Mouse (Mus musculus) E14TG2a.4 (cell line): ENCODE data around the gene Samd3.

Experiments used
- H3K27me3 ChIP-seq: 2 replicates; pipeline ENCODE4 v1.6.1; 2014; ENCODE audit warnings: low read length, control low read depth; ENCODE audit not compliant: insufficient read depth
- H3K36me3 ChIP-seq: 2 replicates; pipeline ENCODE4 v1.6.1; 2014; ENCODE audit warnings: low read length, control low read depth; ENCODE audit not compliant: insufficient read depth
- H3K4me1 ChIP-seq: replicated peaks from 2 replicates; pipeline ENCODE4 v1.6.1; 2014; ENCODE audit warnings: low read depth, low read length, control low read depth
- H3K4me3 ChIP-seq: replicated peaks from 2 replicates; pipeline ENCODE4 v1.5.1; 2014; ENCODE audit warnings: mild to moderate bottlenecking, low read length
- H3K9me3 ChIP-seq: 2 replicates; pipeline ENCODE4 v1.6.1; 2014; ENCODE audit warnings: low read length, control low read depth
- CTCF ChIP-seq: conservative IDR thresholded peaks from 2 replicates; pipeline ENCODE4 v1.5.1; 2014; ENCODE audit warnings: low read length
- NANOG ChIP-seq: IDR thresholded peaks from 2 replicates; pipeline ENCODE4 v1.6.1; 2014; ENCODE audit warnings: borderline replicate concordance, low read length, mixed read lengths
- POU5F1 ChIP-seq: IDR thresholded peaks from 2 replicates; pipeline ENCODE4 v1.6.1; 2014; ENCODE audit warnings: low read length, borderline replicate concordance

The Samd3 gene

DNA sequence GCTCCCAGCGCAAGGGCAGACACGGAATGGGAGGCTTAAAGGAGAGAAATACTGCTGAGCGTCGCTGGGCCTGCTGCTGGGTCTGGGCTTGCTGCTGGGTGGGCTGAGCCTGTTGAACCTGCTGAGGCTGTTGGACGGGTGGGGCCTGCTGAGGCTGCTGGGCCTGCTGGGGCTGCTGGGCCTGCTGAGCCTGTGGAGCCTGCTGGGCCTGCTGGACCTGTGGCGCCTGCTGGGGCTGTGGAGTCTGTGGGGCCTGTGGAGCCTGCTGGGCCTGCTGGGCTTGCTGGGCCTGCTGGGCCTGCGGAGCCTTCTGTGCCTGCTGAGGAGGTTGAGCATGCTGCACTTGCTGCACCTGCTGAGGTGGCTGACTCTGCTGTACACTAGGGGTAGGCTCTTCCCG, 50.5 kb downstream of the Samd3 start:
- Histone ChIP-seq H3K27me3 (no peaks in the 10 kb centered on the region), H3K36me3 (no peaks in the 10 kb centered on the region), H3K9me3 (no peaks in the 10 kb centered on the region), H3K4me1 (peaks cover 13% of the 10 kb centered on the region; the same call in 1 of the 2 replicates), H3K4me3 (no peak overlapping the region)
- no peak for TF ChIP-seq CTCF
- no peak for TF ChIP-seq POU5F1
- no peak for TF ChIP-seq NANOG

DNA sequence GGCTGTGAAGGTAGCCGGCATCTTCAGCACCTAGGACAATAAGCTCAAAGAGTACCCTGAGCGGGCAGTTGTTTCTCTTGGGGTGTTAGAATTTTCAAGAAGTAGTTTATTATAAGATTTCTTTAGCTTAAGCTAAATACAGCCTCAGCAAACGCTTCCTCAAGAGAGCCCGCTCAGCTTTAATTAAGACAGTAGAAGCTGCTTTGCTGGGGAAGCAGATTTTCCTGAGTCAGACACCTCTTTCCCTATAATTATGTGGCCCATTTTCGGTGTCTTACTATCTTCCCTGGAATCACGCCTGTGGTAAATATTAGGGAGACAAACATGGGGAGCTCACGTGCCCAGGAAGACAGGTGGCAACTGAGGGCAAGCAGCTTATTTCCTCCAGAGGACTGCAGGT, 57.6 kb downstream of the Samd3 start:
- Histone ChIP-seq H3K27me3 (no peaks in the 10 kb centered on the region), H3K36me3 (no peaks in the 10 kb centered on the region), H3K4me3 (no peak overlapping the region), H3K9me3 (no peaks in the 10 kb centered on the region), H3K4me1 (peaks cover 3% of the 10 kb centered on the region; the same call in 1 of the 2 replicates)
- TF ChIP-seq POU5F1 = no peak
- no peak for TF ChIP-seq NANOG
- no peak for TF ChIP-seq CTCF

GRCm38 (mm10) chr10:26297200-26297599, 67.7 kb downstream of the Samd3 start:
- no peak for TF ChIP-seq NANOG
- TF ChIP-seq POU5F1 = no peak
- no peak for TF ChIP-seq CTCF
- Histone ChIP-seq H3K36me3 (no peaks in the 10 kb centered on the region), H3K9me3 (no peaks in the 10 kb centered on the region), H3K27me3 (no peaks in the 10 kb centered on the region), H3K4me3 (no peak overlapping the region), H3K4me1 (no peaks in the 10 kb centered on the region)

DNA sequence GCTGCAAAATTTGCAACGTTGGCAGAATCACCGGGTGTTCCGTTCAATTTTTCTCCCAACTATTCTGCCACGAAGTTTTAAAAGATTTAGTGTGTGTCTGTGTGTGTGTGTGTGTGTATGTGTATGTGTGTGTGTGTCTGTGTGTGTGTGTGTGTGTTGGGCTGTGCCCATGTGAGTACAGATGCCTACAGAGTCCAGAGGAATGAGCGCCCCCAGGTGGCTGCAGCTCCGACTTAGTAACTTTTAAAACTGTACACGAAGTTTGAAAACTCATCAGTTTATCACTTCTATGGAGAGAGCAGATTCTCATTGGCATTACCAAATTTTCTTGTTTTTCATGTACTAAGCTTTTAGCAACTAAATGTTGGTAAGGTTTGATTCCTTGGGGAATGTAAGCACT, 68.1 kb downstream of the Samd3 start:
- no peaks in the 10 kb centered on the region for H3K27me3 ChIP-seq
- no peak overlapping the region for H3K4me3 ChIP-seq
- H3K9me3 ChIP-seq = no peaks in the 10 kb centered on the region
- no peaks in the 10 kb centered on the region for H3K4me1 ChIP-seq
- TF ChIP-seq NANOG = no peak
- no peak for TF ChIP-seq CTCF
- no peak for TF ChIP-seq POU5F1
- H3K36me3 ChIP-seq = no peaks in the 10 kb centered on the region

- Histone ChIP-seq H3K4me3 (no peak overlapping the region), H3K4me1 (no peaks in the 10 kb centered on the region), H3K9me3 (no peaks in the 10 kb centered on the region), H3K36me3 (no peaks in the 10 kb centered on the region), H3K27me3 (no peaks in the 10 kb centered on the region)
- TF ChIP-seq CTCF (no peak), POU5F1 (no peak), NANOG (no peak)
Measured at GRCm38 (mm10) chr10:26302336-26302735, 72.8 kb downstream of the Samd3 start.

DNA sequence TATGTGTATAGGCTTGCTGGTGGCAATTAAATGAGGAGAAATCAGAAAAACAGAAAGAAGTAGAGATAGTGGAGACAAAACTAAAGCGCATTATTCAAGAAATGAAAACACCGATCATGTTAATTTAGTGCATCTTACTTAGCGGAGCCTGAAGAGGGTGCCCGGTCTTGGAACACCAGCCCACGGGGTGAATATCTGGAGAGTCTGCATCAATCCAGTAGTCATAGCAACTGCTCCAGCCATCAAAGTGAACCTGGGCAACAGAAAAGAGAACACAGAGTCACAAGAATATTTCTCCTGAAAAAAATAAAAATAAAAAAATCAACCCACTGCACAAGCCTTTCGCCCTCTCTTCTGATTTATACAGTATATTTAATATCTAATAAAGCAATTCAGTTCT, 74.0 kb downstream of the Samd3 start:
- H3K9me3 ChIP-seq = no peaks in the 10 kb centered on the region
- TF ChIP-seq POU5F1 = no peak
- TF ChIP-seq CTCF = no peak
- TF ChIP-seq NANOG = no peak
- no peak overlapping the region for H3K4me3 ChIP-seq
- no peaks in the 10 kb centered on the region for H3K36me3 ChIP-seq
- no peaks in the 10 kb centered on the region for H3K27me3 ChIP-seq
- H3K4me1 ChIP-seq = no peaks in the 10 kb centered on the region

DNA sequence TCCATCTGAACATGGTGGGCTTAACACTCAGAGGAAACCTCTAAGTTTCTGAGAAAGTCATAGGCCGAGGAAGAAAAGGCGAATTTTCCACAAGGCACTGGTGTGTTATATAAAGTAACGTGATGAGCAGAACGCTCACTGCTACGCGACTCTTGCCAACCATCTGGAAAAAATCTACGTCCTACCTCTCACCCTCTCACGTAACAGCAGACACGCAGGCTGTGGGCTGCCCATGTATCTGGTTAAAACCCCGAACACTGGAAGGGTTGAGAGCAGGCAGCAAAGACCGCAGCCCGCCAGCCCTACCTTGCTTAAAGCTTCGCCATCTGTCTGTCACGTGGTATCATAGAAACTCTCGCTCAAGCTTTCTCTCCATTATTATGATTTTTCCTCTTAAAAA, 84.8 kb downstream of the Samd3 start:
- H3K9me3 ChIP-seq = no peaks in the 10 kb centered on the region
- no peaks in the 10 kb centered on the region for H3K4me1 ChIP-seq
- H3K36me3 ChIP-seq = no peaks in the 10 kb centered on the region
- H3K4me3 ChIP-seq = no peak overlapping the region
- H3K27me3 ChIP-seq = no peaks in the 10 kb centered on the region
- TF ChIP-seq POU5F1 (no peak), CTCF (no peak), NANOG (no peak)

DNA sequence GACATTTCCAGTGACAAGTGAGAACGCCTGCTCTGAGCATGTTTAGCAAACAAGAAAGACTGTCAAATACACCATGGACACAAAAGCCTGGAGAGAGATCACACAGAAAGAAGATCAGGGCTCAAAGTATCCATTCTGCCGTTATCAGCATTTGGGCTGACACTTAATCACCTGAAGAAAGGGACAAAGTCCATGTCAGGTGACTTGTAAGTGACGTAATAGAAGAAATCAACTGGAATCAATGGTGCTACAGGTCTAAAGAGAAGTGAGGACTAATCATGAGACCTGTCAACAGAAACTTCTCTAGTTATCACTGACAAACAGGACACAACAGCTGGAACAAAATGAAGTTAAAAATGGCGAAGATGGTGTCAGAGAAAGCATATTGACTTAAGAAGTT, 91.2 kb downstream of the Samd3 start:
- TF ChIP-seq NANOG (no peak), CTCF (no peak), POU5F1 (no peak)
- H3K4me1 ChIP-seq = 0 out of 2 replicates have a peak, but pooled peaks cover 2% of the 10 kb centered on the region
- H3K9me3 ChIP-seq = no peaks in the 10 kb centered on the region
- no peaks in the 10 kb centered on the region for H3K36me3 ChIP-seq
- H3K4me3 ChIP-seq = no peak overlapping the region
- H3K27me3 ChIP-seq = no peaks in the 10 kb centered on the region
